Mouse (Mus musculus) spleen, adult 2 months (tissue): ENCODE data around the gene Snapc3.

Experiments
- CTCF ChIP-seq: fragments of 200-500 bp; IDR thresholded peaks from 2 replicates; pipeline ENCODE4 v1.5.1; 2011; ENCODE audit warnings: mild to moderate bottlenecking, inconsistent platforms; ENCODE audit not compliant: insufficient read depth, insufficient read length, insufficient replicate concordance; ENCODE audit errors: extremely low read depth
- POLR2A ChIP-seq: fragments of 200-500 bp; IDR thresholded peaks from 2 replicates; pipeline ENCODE4 v1.6.1; 2011; ENCODE audit warnings: low read depth, low read length, inconsistent platforms

DNA sequence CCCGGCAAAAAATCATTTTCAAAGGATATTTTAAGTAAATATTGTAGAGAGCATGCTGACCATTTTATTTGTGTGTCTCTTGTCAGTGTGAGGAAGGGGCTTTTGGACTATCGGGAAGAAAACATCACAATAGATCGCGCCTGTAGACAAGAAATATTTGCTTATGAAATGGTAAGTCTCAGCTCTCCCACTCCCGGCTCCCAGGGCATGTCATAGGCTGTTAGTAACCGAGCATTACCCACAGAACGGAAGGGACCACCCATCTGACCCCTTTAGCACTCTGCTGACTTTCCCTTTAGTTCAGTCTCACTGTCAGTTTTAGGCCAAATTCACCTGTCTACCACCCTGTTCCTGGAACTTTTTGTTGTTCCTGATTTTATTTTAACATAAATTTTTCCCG, 10.2 kb downstream of the Snapc3 start:
- TF ChIP-seq CTCF (no peak), POLR2A (no peak)
